Mouse (Mus musculus): Measurements from ENCODE around the gene Haghl.

DNA sequence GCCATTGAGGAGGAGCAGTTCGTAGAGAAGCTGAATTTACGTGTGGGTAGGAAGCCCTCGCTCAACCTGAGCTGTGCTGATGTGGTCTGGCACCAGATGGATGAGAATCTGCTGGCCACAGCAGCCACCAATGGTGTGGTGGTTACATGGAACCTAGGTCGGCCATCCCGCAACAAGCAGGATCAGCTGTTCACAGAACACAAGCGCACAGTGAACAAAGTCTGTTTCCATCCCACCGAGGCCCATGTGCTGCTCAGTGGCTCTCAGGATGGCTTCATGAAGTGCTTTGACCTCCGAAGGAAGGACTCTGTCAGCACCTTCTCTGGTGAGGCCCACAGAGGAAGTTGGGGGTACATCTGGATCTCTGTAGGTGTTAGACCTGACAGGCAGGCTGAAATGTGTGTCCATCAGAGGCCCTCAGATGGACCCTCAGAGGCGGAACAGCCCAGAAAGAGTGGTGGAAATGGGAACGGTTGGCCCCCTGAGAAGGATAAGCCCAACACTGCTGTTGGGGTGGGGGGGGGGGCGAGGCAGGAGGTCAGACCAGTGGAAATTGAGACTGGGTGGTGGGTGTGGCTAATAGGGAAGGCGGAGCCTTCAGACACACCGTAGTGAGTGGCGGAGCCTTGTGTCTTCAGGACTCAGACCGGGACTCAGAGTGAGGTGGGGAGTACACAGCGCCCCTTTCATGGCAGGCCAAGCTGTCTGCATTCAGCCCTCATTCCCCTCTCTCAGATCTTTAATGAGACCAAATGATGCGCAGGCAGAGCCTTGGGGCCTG is 39.1 kb upstream of the Haghl start:
- TF ChIP-seq CTCF (IDR thresholded peaks at IDR 0.05; ENCODE audit: insufficient read depth, low read length) (no peak), POLR2A (IDR thresholded peaks at IDR 0.05; ENCODE audit: borderline replicate concordance, extremely low read depth, low read depth, low read length) (no peak)

Measured in lung, adult 2 months (tissue).